Mouse (Mus musculus): Measurements from ENCODE around the gene Cyb5d1.

Gene Cyb5d1

DNA sequence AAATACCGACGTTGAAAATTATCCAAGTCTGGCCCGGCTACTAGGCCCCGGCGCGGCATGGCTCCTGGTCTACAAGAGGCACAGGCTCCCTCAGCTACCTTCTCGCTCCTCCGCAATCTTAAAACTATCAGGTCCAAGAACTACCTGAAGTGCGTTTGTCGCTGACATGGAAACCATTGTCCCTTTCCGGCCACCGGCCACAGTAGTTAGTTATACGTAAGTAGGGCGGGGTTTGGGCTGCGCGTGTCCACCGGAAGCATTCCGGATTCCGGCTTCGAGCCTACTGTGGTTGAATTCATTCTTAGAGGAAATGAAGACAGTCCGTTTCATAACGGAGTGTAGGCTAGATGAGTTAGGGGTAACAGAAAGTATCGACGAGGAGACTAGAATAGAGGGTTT is at the start of gene Cyb5d1, which contains the start of gene Naa38:
Gene Cyb5d1, minus strand, starts transcription at position 397 of the 399 bp plus-strand sequence.
Gene Naa38, plus strand, starts transcription at position 253 of the 399 bp plus-strand sequence.
- DNase-seq = peak; percentile 99

DNA sequence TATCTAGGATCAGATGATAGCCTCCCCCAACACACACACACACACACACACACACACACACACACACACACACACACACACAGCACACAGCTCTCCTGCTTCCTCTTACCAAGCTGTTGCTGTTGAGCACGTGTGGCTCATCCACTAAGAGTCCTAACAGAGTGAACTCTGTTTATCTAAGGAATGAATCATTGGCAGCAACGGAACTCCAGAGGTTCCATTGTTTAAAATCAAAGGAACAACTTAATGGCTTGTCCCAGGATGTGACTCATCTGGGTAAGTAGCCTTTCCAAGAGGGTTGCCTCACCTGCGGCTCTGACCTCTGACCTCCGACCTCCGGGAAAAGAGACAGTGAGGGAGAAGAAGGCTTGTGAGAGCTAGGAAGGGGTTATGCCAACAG is 47.9 kb upstream of the Cyb5d1 start:
- DNase-seq = peak; percentile 96

DNA sequence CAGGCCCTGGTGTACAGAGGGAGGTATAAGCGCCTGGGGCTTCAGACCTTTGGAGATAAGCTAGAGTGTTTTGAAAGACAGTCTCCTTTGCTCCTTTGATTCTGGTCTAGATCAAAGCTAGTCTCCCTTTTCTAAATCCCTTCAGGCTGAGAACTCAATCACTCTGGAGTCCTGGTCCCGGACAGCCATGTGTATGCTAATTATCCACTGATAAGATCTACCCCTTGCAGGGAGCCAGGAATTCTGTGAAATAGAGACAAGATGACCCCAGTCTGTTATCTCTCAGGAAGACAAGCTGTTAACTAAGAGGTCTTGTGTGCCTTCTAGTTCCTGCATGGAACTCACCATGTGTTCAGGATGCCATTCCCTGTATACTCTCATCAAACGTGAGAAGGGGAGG is 41.9 kb upstream of the Cyb5d1 start:
- DNase-seq = no peak

DNA sequence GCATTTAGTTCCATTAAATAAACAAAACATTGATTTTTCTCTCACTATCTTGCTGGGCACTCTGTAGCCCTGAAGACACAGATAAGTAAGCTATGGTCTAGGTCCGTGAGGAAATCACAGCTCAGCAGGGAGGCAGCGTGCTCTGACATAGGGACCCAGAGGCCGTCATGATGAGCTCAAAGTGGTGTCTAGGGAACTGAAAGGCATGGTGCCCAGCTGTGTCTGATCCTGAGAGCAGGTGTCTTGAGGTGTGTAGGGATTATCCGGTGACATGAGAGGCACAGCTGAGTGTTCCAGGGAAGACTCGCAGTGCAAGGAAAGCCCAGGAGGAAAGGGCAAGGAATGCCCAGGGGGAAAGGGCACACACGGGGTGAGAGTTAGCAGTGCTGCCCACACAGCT is 37.8 kb upstream of the Cyb5d1 start:
- no peak for DNase-seq

DNA sequence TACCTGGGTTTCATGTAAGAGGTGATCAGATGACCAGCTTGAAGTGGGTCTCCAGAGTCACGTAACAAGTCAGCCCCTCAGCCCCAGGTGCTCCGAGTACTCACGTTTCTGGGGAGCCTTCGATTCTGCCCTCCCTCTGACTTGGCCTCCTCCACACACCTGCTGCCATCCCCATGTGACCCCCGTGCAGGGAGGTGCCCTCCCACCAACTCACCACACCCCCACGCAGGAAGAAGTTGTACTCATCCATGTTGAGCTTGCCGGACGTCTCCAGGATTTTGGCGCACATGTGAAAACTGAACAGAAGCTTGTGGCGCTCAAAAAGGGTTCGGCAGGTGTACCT is 37.2 kb upstream of the Cyb5d1 start:
- DNase-seq = peak; percentile 93

DNA sequence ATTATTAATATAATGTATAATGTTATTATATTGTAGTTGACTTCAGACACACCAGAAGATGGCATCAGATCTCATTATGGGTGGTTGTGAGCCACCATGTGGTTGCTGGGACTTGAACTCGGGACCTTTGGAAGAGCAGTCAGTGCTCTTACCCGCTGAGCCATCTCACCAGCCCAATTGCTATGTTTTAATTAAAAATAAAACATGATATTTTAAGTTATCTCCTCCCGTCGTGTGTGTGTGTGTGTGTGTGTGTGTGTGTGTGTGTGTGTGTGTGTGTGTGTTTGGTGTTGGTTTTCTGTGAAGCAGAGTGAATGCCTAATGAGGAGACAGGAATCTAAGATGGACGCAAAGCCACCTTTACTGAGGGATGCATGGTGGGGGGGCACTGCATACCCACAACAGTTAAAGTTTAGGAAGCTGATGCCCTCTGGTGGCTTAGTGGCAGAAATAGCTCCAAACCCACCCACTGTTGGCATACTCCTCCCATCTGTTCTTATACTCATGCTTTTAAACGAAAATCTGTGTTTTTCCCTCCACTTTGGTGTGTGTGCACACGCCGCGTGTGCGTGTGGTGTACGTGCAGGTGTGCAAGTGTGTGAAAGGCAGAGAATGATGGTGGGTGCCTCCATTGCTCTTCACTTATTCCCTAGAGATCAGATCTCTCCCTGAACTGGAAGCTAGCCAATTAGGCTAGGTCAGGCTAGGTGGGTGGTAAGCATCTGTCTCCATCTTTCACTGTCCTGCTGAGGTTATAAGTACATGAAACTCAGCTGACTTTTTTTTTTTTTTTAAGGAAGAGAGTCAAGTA is 36.6 kb upstream of the Cyb5d1 start:
- DNase-seq = peak; percentile 97

DNA sequence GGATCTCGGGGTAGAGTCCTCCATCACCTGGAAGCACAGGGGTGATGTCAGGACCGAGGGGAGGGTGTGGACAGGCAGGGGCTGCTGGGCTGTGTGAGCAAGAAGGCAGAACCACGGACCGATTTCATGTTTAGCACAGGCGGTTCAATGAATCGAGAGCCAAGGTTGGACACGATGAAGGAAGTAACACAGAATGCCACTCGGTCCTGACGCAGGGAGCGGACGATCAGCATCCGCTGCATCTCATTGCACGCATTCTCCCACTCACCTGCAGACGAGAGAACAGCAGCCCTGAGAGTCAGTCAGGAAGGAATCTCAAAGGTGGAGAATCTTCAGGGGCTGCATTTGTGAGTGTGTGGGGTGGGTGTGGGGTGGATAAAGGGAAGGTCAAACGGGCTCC is 35.2 kb upstream of the Cyb5d1 start:
- peak; percentile 90 for DNase-seq

DNA sequence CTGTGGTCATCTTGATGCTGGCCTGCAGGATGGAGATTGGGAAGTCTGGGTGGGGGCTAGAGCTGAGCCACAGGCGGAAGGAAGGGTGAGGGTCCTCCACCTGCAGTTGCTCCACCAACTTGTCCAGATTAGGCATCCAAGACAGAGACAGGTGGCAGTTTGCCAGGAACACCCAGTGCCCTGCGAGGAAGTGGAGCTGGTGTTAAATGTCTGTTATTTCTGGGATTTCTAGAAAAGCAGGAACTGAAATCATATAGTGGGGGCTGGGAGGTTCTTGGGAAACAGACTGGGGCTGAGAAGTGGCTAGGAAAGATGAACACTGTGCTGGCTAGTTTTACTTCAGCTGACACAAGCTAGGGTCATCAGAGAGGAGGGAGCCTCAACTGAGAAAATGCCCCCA is 33.9 kb upstream of the Cyb5d1 start:
- DNase-seq = peak; percentile 97

DNA sequence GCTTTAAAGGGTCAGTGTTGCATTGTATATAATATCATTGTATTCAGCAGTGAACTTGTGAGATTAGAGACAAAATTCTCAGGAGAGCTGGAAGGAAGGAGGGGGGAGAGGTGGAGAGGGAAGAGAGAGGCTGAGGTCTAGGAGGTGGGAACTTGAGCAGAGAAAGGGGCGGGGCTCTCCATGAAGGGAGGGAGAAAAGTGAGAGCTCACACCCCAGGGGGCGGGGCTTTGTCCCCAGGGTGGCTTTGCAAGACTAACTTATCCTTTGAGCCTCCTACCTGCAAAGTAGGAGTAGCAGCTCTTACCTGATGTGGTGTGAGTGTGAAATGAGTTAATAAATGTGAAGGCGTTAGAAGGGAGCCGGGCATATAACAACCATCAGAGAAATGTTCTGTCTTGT is 33.3 kb upstream of the Cyb5d1 start:
- peak; percentile 96 for DNase-seq

DNA sequence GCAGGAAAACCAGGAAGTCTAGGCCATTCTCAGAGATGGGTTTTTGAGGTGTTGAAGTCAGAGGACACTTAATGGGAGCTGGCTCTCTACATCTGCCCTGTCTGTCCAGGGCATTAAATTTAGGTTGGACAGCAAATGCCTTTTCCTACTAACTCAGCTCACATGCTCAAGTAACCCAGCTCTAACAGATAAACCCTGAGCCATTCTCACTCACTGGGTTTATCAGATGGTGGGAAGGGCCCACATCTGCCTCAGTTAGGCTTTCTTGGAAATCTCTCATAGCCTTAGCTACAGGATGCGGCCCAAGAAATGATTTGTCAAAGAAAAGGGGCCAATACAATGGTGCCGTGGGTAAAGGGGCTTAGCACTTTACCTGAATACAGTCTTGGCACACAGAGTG is 30.8 kb upstream of the Cyb5d1 start:
- DNase-seq = no peak

DNA sequence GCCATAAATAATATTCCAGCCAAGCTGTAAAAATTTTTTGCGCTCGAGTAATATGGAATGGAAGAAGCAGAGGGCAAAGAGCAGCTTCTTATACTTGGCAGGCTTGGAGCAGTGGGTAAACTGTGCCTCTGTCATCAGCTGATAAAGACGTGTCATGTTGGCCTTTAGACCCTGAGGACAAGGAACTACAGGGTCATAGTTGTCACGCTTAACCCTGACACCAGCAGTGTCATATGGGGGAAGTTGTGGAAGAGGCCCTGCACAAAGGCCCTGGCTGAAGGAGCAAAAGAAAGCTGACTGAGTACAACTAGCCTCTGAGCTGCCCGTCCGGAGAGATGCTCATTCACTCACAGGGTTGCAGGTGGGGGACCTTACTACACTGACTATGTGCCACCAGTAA is 28.5 kb upstream of the Cyb5d1 start:
- DNase-seq = no peak

DNA sequence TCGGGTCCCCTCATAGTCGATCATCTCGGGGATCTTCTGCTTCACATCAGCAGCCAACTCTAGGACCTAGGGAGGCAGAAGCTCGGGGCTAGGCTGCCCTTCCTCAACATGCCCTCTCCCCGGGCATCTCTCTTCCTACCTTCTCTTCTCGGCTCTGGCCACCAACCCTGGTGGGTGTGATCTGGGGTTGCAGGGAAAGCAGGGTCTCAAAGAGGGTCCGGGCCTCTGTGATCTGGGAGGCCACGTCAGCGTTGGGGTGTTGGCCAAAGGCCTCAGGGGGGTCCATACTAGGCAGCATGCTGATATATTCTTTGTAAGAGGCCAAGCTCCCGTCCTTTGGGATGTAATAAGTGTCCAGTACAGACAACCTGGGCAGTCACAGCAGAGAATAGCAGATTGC is 27.4 kb upstream of the Cyb5d1 start:
- peak; percentile 89 for DNase-seq

DNA sequence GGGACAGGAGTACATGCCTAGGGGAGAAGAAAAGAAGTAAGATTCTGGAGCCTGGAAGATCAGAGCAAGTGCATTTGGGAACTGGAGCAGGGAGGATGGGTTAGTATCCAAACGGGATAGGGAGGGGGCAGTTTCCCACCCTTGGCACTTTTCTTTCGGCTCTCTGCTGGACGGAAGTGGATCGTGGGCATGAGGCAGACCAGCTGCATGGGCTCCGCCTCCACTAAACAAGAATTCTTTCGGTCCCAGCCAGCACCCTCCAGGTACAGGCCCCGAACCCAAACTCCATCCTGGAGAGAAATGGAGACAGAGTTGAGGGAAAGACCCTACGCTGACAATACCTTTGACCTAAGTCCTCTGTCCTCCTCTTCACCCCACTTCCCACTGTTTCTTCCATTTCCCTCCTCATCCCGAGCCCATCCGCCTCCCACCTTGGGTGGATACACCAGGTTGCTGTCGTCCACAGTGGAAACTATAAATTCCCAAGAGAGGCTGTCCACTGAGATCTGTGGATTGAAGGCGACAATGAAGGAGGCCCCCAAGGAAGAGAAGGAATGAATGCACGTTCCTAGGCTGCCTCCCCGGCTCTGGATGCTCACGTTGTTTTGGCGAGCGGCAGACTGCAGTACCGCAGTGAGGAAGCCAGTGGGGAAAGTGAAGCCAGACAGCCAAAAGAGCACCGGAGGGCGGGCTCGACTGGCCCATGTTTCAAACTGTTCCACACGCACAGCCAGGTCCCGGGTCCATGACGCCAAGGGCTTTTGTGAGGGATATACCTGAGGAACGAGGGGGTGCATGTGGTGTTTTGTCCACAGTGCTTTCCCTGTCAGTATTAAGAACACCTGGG is 25.9 kb upstream of the Cyb5d1 start:
- peak; percentile 91 for DNase-seq

DNA sequence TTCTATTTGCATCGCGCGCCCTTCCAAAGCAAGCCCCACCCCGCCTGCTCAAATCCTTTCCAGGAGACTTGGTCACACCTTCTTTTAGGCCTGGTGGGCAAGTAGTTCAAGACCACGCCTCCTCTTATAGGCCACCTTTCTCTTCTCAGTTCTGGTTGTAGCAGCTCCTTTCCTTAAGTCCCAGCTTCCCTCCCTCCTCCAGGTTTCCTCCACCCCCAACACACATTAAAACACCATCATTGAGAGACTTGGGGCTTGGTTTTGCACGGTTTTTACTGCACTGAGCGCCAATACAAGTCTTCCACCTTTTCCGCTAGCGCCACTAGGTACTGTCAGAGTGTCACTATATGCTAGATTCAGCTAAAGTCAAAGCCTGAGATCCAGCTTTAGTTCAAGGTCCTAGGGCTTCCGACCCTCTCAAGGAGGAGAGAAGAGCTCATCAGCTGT is 25.1 kb upstream of the Cyb5d1 start:
- DNase-seq = no peak

DNA sequence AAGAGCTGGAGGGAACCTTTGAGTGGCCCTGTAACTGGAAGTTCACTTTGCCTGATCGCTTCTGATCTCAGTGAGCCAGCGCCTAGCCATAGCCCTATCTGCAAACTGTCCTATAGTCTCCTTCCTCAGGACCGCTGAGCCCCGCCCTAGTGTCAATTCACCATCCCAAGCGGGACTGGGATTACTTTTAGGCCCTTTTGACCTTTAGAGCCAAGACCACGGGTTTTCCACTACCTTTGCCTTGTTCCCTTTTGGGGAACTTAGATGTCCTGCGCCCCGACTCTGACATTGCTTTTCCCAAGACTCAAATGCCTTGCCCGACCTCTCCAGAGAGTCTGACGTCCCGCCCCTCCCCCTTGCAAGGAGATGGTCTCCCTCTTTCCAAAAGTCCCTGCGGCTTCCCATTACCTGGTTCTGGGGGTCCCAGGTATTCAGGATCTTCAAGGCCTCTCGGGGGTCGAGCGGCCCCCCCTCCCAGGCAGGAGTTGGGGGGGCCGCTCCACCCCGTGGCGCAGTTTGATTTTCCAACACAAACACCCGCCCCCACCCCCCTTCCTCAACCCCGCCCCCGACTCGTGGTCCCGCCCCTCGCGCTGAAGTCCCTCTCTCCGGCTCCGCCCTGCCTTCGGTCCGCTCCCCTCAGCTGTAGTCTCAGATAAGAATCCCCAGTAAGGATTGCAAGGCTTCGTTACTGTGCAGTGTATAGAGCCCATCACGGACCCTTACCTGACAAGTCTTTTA is 24.6 kb upstream of the Cyb5d1 start:
- DNase-seq = peak; percentile 98

DNA sequence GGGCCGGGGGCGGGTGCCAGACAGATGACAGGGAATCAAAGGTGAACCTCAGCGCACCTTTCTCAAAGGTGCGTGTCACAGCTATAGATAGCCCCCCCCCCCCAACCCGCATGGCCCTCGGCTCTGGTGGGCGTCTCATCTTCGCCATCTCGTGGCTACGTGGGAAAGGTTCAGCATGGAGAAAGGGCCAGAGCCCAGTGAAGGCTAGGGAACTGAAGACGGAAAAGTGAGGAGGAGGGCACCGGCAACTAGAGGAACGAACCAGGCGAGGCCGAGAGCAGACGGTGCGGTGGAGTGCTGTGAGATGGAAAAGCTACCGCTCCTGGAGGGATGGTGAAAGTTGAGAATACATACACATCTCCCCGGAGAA is 24.0 kb upstream of the Cyb5d1 start:
- peak; percentile 97 for DNase-seq

DNA sequence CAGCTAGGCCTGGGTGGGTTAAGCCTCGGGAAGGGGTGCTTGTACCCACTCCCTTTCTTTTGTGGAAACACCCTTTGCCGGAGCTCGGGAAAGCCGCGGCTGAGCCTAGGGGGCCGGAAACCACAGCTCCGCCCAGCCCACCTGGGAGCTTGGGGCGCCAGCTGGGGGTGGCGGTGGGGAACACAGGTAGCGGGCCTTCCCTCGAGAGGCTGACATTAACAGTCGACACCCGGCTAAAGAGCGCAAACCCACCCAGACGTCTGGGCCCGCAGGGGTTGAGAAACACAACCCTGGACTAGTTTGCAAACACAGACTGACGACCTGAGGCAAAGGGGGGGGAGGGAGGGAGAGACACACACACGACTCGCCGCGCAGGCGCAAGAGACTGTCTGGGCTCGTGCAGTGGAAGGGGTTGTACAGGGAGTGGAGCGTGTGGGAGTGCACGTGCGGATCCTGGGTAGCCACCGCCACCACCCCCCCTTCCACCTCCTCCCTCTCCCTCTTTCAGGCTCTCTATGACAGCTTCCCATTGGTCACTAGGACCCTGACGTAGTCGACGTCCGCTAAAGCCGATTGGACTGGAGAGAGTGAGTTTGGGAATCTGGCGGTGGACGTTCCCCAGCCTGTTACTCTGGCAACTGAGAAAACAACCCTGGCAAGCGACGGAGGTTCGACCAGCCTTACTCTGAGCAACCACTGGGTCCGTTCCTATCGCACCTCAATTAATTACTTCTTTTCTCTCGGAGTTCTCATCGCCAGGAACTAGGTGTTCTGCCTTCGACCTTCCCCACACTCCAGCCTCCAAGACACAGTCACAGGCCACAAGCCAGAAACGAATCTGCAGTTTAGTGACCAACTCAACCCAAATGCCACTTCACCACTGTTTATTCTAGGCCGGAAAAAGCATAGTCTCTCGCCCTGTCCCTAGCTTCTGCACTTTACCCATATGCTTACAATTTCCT is 23.3 kb upstream of the Cyb5d1 start:
- peak; percentile 100 for DNase-seq

DNA sequence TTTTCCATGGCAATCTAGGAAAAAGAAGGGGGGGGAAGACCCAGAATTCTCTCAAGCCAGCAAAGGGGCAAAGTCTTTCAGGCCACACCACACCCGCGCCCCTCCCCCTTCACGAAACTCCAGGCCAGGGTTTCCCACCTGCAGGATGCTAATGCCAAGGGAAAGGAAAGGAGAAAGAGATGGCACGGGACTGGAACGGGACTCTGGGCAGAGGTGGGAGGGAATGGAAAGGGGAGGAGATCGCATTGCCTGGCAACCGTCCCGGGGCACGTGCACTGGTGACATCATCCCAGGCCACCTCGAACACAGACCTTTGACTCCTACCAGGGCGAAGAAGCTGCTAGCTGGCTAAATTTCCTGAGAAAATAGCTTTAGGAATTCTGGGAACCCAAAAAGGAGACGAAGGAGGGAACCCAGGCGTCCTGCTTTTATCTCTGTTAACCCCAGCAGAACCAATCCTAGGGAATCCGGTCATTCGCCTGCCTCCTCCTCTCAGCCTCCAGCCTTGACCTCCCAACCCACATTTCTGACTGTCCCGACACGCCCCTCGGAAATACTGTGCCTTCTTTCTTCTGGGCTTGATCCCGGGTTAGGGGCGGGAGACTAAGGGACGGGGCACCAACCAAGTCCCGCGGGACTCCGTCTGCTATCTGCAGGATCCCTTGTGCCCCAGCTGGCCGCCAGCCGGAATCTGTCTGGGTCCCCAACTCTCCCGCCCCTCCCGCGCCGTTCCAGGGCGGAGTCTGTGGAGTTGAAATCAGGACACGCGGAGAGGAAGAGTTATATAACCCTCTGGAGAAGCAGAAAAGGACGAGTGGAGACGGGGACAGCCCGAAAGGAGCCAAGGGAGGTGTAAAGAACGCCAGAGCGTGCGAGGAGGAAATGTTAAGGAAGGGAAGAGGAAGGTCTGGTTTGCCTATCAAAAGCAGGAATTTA is 22.3 kb upstream of the Cyb5d1 start:
- peak; percentile 99 for DNase-seq

DNA sequence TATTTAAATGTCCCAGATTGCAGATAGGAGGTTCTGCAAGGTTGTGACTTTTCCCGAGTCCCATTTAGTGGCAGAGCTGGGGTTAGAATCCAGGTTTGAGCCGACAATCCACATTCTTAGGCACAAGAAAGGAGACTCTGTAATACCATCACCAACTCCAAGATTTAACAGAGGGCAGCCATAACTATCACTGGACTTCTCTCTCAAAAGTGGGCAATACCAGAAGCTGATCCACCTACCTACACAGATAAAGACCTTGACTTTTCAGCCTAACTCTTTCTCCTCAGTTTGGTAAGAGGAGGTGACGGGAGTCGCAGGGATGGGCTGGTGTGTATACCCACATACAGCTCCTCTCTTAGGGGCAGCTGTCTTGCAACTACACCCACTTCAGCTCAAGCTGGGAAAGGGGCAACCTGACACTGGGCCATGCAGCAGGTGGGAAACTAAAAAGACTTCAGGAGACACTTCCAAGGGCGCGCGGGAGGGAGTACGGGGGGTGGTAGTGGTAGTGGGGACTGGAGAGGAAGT is 21.6 kb upstream of the Cyb5d1 start:
- DNase-seq = no peak

DNA sequence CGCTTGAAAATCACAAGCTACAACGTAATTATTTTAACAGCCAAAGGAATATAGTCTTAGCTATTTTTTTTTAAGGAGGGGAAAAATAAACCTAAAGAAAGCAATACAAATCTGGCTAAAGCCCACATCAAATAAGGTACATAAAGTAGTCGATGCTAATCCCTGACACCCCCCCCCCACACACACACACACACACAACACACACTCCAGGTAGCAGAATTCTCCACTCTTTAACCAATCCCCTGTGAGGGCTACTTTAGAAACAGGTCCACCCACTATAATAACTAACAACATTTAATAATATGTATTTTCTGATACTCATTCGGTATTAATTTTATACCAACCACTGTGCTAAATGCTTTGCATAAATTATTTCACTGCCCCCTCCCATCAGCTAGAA is 21.1 kb upstream of the Cyb5d1 start:
- no peak for DNase-seq

Measured in heart, adult 11 months (tissue).